Mouse (Mus musculus): ENCODE measurements around the gene Klhl41.

DNA sequence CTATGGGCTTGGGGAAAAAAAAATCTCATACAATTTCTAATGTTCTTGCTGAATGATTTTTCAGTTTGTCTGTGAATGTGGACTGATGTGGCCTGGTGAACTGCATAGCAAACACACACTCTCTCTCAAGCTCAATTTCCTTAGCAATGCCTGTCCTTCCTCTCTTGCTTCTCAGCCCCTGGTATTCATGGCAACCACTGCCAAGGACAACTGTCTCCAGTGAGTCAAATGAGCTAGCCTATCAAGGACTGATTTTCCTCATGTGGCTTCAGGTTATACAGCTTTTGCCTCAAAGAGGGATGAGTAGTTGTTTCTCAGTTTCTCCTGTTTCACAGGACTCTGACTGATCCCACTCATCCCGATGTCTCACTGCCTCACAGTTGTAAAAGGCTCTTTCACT is 49.2 kb downstream of the Klhl41 start:
- TF ChIP-seq CTCF (IDR thresholded peaks at IDR 0.05; ENCODE audit: low read depth): no peak
- TF ChIP-seq EP300 (IDR thresholded peaks at IDR 0.05; ENCODE audit: low read depth): no peak
